Mouse (Mus musculus): ENCODE measurements at regions not wholly inside any gene's neighbourhood (a gene's known extent, or its start where the extent isn't known, plus 50 kb on each side); places are given as distances from the start of the nearest gene placed in this dataset.

GRCm38 (mm10) chr13:90493696-90494095, 404.3 kb upstream of the Xrcc4 start:
- no peak for DNase-seq

- DNase-seq, result no peak
Observed at GRCm38 (mm10) chr13:90490991-90491951, 401.9 kb upstream of the Xrcc4 start.

GRCm38 (mm10) chr13:90480484-90480883, 391.1 kb upstream of the Xrcc4 start:
- no peak for DNase-seq

GRCm38 (mm10) chr13:90476880-90477279, 387.5 kb upstream of the Xrcc4 start:
- DNase-seq, result no peak

GRCm38 (mm10) chr13:90474507-90474906, 385.1 kb upstream of the Xrcc4 start:
- no peak for DNase-seq

- no peak for DNase-seq
Observed at GRCm38 (mm10) chr13:90474053-90474452, 384.6 kb upstream of the Xrcc4 start.

- no peak for DNase-seq
Observed at GRCm38 (mm10) chr13:90473041-90473825, 383.8 kb upstream of the Xrcc4 start.

- DNase-seq, result no peak
Observed at GRCm38 (mm10) chr13:90466096-90466495, 376.7 kb upstream of the Xrcc4 start.

- DNase-seq, result no peak
Observed at GRCm38 (mm10) chr13:90464051-90464450, 374.6 kb upstream of the Xrcc4 start.

- no peak for DNase-seq
Observed at GRCm38 (mm10) chr13:90463381-90463780, 374.0 kb upstream of the Xrcc4 start.

- DNase-seq, result no peak
Observed at GRCm38 (mm10) chr13:90454631-90455030, 365.2 kb upstream of the Xrcc4 start.

- DNase-seq, result no peak
Observed at GRCm38 (mm10) chr13:90426901-90427300, 337.5 kb upstream of the Xrcc4 start.

- no peak for DNase-seq
Observed at GRCm38 (mm10) chr13:90425379-90425778, 336.0 kb upstream of the Xrcc4 start.

GRCm38 (mm10) chr13:90424541-90424940, 335.1 kb upstream of the Xrcc4 start:
- no peak for DNase-seq

- DNase-seq, result no peak
Observed at GRCm38 (mm10) chr13:90420966-90421365, 331.6 kb upstream of the Xrcc4 start.

GRCm38 (mm10) chr13:90404392-90404791, 315.0 kb upstream of the Xrcc4 start:
- DNase-seq, result no peak

GRCm38 (mm10) chr13:90402061-90402460, 312.7 kb upstream of the Xrcc4 start:
- DNase-seq, result no peak

GRCm38 (mm10) chr13:90401496-90401895, 312.1 kb upstream of the Xrcc4 start:
- DNase-seq, result no peak

GRCm38 (mm10) chr13:90395274-90396023, 306.0 kb upstream of the Xrcc4 start:
- DNase-seq, result no peak

- peak in 1 of 2 experiments; percentile 2 for DNase-seq
Observed at GRCm38 (mm10) chr13:90394815-90395241, 305.4 kb upstream of the Xrcc4 start.

- no peak for DNase-seq
Observed at GRCm38 (mm10) chr13:90392415-90392814, 303.0 kb upstream of the Xrcc4 start.

- DNase-seq, result no peak
Observed at GRCm38 (mm10) chr13:90376619-90377018, 287.2 kb upstream of the Xrcc4 start.

GRCm38 (mm10) chr13:90376207-90376606, 286.8 kb upstream of the Xrcc4 start:
- no peak for DNase-seq

All from cerebellum, postnatal 25 days (tissue).